Mouse (Mus musculus) ES-Bruce4 (cell line): ENCODE measurements around the gene Kpna4. TPM values are rescaled to one million over a fixed set of nuclear protein-coding genes. Genes with fewer than 3 reads are reported as not detected.

ENCODE experiments used
- H3K27ac ChIP-seq: 2 replicates; pipeline ENCODE4 v1.5.1; 2012; ENCODE audit warnings: low read length, inconsistent platforms; ENCODE audit not compliant: insufficient read depth
- H3K27me3 ChIP-seq: 2 replicates; pipeline ENCODE4 v1.6.1; 2012; ENCODE audit warnings: mild to moderate bottlenecking, low read length, inconsistent platforms; ENCODE audit not compliant: control insufficient read depth, poor library complexity, insufficient read depth, severe bottlenecking
- H3K36me3 ChIP-seq: 2 replicates; pipeline ENCODE4 v1.6.1; 2012; ENCODE audit warnings: inconsistent platforms, mild to moderate bottlenecking, low read length, moderate library complexity; ENCODE audit not compliant: control insufficient read depth, poor library complexity, insufficient read depth, severe bottlenecking
- H3K4me1 ChIP-seq: one replicate; pipeline ENCODE4 v1.8.1; 2011; ENCODE audit warnings: low read length; ENCODE audit not compliant: control insufficient read depth, insufficient read depth
- H3K4me3 ChIP-seq: 2 replicates; pipeline ENCODE4 v1.5.1; 2011; ENCODE audit warnings: low read depth, mild to moderate bottlenecking, low read length
- H3K9ac ChIP-seq: 2 replicates; pipeline ENCODE4 v1.6.1; 2012; ENCODE audit warnings: low read depth, mild to moderate bottlenecking, inconsistent platforms; ENCODE audit not compliant: poor library complexity, severe bottlenecking
- H3K9me3 ChIP-seq: replicated peaks from 2 replicates; pipeline ENCODE4 v1.6.1; 2012; ENCODE audit warnings: mild to moderate bottlenecking, low read length, inconsistent platforms; ENCODE audit not compliant: control insufficient read depth, poor library complexity, insufficient read depth, severe bottlenecking
- CTCF ChIP-seq: IDR thresholded peaks from one replicate; pipeline ENCODE4 v1.8.1; 2011; ENCODE audit warnings: low read depth, low read length
- EP300 ChIP-seq: IDR thresholded peaks from 2 replicates; pipeline ENCODE4 v1.6.1; 2011; ENCODE audit warnings: low read depth, low read length; ENCODE audit not compliant: insufficient read depth
- POLR2A ChIP-seq: IDR thresholded peaks from one replicate; pipeline ENCODE4 v1.8.1; 2011; ENCODE audit warnings: low read length; ENCODE audit not compliant: insufficient read depth
- polyA plus RNA-seq: library from polyadenylated mRNA; stranded (reverse); fragments of >200 nt; gene quantifications from 2 replicates; pipeline ENCODE4 v1.2.4, GENCODE M21; 2011; ENCODE audit warnings: low read depth; ENCODE audit not compliant: missing spikeins, insufficient read depth, insufficient read length

Kpna4 gene
- polyA plus RNA-seq, 1 experiment, result 85.0 TPM

DNA sequence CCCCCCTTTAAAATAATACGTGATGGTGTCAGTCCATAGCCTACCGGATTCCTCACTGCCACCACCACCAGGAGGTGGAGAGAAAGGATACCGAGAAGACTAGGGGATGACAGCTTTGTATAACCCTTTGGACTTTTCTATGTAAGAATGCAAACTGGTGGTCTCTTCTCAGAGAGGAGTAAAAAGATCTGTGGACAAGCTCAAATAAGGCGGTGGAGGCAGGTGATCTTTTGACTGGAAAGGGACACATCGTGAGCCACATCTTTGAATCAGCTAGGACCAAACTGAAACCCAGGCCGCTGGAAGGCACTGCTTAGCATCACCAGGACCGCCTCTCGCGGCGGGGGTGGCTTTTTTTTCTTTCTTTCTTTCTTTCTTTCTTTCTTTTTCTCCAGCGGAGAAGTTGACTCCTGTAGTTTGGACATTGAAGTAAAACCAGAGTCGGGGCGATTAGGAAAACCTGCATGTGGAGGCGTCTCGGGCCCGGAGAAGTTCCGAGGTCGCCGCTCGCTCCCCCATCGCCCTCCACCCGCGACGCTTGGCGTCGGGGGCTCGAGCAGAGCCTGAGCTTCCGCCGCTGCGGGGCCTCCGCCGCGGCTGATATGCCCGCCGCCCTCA is 913 bp downstream of the Kpna4 start:
- peaks cover 1% of the 10 kb centered on the region for H3K4me1 ChIP-seq
- H3K27ac ChIP-seq, result no peak overlapping the region
- H3K4me3 ChIP-seq, result peak overlapping the region; percentile 73
- peak overlapping the region; percentile 99 for H3K9ac ChIP-seq
- no peaks in the 10 kb centered on the region for H3K27me3 ChIP-seq
- no peaks in the 10 kb centered on the region for H3K9me3 ChIP-seq
- no peaks in the 10 kb centered on the region for H3K36me3 ChIP-seq
- TF ChIP-seq EP300, result no peak
- TF ChIP-seq POLR2A, result no peak
- TF ChIP-seq CTCF, result no peak

DNA sequence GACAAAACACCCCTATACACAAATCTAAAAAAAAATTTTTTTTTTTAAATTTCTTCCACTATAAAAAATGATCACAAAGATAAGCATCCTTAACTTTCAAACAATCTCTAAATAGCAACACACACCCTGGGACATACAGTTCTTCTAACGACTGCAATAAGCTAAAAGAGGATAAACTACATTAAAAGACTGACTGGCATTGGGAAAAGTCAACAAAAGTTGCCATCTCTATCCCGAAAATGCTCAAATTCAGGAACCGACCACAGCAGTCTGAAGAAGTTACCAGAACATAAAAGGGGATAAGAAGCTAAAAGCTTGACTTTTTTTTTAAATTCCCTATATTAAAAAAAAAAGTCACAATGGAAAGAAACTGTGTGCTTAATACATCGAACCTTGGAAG is 1.5 kb downstream of the Kpna4 start:
- H3K4me3 ChIP-seq, result no peak overlapping the region
- H3K36me3 ChIP-seq, result peaks cover 5% of the 10 kb centered on the region; the same call in 1 of the 2 replicates
- no peaks in the 10 kb centered on the region for H3K9me3 ChIP-seq
- peaks cover 3% of the 10 kb centered on the region for H3K4me1 ChIP-seq
- H3K9ac ChIP-seq, result peak overlapping the region; percentile 99
- TF ChIP-seq POLR2A (no peak), CTCF (no peak), EP300 (no peak)
- H3K27me3 ChIP-seq, result no peaks in the 10 kb centered on the region
- no peak overlapping the region for H3K27ac ChIP-seq

DNA sequence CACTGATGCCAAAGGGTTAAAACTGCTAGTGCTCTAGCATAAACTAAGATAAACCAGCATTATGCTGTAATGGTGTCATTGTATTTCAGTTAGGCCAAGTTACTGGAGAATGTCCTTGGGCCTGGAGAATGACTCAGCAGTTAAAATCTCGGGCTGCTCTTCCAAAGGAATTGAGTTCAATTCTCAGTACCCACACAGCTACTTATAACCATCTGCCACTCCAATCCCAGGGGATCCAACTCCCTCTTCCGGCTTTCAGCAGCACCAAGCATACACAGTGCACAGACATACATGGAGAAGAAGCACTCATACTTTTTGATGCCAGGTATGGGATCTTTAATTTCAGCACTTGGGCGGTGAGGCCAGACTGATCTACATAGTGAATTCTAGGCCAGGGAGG is 8.1 kb downstream of the Kpna4 start:
- Histone ChIP-seq H3K27ac (peak overlapping the region; percentile 78), H3K36me3 (peaks cover 5% of the 10 kb centered on the region; the same call in 1 of the 2 replicates), H3K4me1 (peaks cover 2% of the 10 kb centered on the region), H3K27me3 (no peaks in the 10 kb centered on the region), H3K9me3 (no peaks in the 10 kb centered on the region), H3K9ac (peak overlapping the region; percentile 54), H3K4me3 (peak overlapping the region; percentile 12; the same call in 1 of the 2 replicates)
- TF ChIP-seq EP300 (no peak), POLR2A (no peak), CTCF (no peak)

DNA sequence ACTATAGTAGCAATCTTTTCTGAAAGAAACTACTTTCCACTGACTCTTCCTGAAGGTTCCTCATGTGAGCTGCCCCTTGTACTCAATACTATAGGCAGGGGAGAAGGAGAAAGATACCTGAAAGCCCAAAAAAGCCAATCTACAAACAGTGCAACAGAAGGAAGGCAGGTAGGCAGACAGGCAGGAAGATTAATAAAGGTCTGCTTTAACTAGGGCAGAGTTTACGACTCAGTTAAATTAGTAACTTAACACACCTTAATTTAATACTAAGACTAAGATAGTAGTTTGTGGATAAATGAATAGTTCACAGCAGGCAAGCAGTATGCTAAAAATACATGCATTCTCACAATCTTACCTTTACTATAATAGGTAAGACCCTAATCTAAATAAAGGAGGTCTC is 12.2 kb downstream of the Kpna4 start:
- TF ChIP-seq POLR2A (no peak), CTCF (no peak), EP300 (no peak)
- H3K4me1 ChIP-seq, result no peaks in the 10 kb centered on the region
- no peaks in the 10 kb centered on the region for H3K9me3 ChIP-seq
- no peaks in the 10 kb centered on the region for H3K27me3 ChIP-seq
- H3K9ac ChIP-seq, result no peak overlapping the region
- H3K4me3 ChIP-seq, result no peak overlapping the region
- no peak overlapping the region for H3K27ac ChIP-seq
- no peaks in the 10 kb centered on the region for H3K36me3 ChIP-seq

DNA sequence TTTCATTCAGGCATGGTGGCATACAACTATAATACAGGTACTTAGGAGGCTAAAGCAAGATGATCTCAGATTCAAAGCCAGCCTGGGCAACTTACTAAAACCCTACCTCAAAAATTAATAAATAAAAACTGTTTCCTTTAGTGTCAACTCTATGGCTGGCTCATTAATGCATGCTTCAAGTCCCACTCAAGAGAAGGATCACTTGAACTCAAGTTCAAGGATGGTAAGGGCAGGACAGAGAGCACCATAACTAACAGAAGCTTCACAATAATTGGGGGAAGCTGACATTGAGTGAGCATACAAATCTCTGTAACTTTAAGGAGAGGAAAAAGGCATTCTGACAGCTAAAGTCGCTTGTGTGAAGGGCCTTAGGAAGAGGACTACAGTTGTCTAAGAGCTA is 13.0 kb downstream of the Kpna4 start:
- H3K27ac ChIP-seq, result no peak overlapping the region
- no peaks in the 10 kb centered on the region for H3K36me3 ChIP-seq
- H3K9me3 ChIP-seq, result no peaks in the 10 kb centered on the region
- H3K27me3 ChIP-seq, result no peaks in the 10 kb centered on the region
- TF ChIP-seq POLR2A (no peak), CTCF (no peak), EP300 (no peak)
- H3K4me1 ChIP-seq, result no peaks in the 10 kb centered on the region
- no peak overlapping the region for H3K9ac ChIP-seq
- H3K4me3 ChIP-seq, result no peak overlapping the region

DNA sequence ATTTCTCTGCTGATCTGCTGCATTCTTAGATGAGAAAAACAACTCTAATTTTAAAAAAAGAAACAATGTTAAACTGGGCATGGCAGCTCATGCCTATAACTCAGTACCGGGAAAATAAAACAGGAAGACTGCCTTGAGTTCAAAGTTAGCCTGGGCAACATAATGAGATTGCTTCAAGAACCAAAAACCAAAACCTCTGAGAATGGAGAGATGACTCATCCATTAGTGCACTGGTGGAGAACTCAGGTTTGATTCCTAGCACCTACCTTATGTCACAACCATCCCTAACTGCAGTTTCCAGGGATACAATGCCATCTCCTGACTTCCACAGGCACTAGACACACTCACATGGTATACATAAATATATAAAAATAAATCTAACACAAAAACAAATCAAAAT is 17.8 kb downstream of the Kpna4 start:
- H3K9ac ChIP-seq, result no peak overlapping the region
- no peaks in the 10 kb centered on the region for H3K27me3 ChIP-seq
- TF ChIP-seq CTCF (no peak), EP300 (no peak), POLR2A (no peak)
- no peaks in the 10 kb centered on the region for H3K9me3 ChIP-seq
- no peak overlapping the region for H3K27ac ChIP-seq
- no peaks in the 10 kb centered on the region for H3K4me1 ChIP-seq
- no peaks in the 10 kb centered on the region for H3K36me3 ChIP-seq
- no peak overlapping the region for H3K4me3 ChIP-seq
